Mouse (Mus musculus): ENCODE data around the gene Rnf220. TPM values are rescaled to one million over a fixed set of nuclear protein-coding genes. Genes with fewer than 3 reads are reported as not detected.
A peak's percentile ranks its signal among the peaks of the same experiment; 100 is the strongest.

Rnf220 gene
- total RNA-seq, 2 experiments from 2014 or later, result 40.6 to 84.3 TPM

- ATAC-seq (ENCODE audit: poor library complexity, severe bottlenecking), result no peak
These were observed 107.4 kb downstream of the Rnf220 start for GRCm38 (mm10) chr4:117389264-117390054.

DNA sequence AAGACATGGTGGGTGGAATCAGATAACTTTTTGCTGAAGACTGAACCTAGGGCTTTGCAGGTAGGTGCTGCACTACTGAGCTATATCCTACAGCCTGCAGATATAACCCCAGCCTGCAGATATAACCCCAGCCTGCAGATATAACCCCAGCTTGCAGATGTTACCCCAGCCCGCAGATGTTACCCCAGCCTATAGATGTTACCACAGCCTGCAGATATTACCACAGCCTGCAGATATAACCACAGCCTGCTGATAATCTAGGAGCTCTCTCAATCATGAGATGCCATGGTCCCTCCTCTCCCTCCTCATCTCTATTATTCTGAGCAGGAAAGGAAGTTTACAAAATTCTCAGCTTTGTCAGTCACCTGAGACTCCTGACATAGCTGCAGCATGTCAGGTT is 111.6 kb downstream of the Rnf220 start:
- ATAC-seq (ENCODE audit: poor library complexity, severe bottlenecking), result peak; percentile 59

DNA sequence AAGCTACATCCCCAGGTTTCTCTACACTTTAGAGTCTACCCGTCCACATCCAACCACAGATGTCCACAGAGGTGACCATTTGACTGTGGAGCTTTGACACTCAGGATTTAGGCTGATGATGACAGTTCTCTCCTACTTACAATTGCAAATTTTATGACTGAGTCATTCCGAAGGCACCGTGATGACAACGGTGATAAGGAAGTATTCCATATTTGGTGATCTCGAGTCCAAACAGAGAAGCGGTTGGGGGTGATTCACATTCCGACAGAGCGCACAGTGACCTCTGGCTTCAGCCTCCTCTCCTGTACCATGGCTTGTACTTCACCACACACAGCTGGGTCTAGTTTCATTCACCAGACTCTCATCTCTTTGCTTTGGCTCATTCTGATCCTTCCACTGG is 115.0 kb downstream of the Rnf220 start:
- ATAC-seq (ENCODE audit: poor library complexity, severe bottlenecking), result no peak

DNA sequence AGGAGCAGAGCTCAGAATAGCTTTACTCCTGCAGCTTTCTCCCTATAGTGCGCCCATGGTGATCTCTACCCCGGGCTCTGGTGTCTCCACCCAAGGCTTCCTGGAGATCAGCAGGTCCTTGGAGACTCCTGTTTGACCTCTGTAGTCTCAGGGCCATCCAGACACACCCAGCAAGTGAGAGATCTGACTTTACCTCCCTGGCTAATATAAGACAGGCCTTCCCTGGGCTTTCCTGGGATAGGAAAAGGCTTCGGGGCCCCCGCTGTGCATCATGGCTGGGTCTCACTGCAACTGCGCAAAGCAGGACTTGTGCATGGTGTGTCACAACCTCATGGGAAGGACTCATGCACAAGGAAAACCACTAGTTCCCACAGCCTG is 116.3 kb downstream of the Rnf220 start:
- ATAC-seq (ENCODE audit: poor library complexity, severe bottlenecking), result no peak

DNA sequence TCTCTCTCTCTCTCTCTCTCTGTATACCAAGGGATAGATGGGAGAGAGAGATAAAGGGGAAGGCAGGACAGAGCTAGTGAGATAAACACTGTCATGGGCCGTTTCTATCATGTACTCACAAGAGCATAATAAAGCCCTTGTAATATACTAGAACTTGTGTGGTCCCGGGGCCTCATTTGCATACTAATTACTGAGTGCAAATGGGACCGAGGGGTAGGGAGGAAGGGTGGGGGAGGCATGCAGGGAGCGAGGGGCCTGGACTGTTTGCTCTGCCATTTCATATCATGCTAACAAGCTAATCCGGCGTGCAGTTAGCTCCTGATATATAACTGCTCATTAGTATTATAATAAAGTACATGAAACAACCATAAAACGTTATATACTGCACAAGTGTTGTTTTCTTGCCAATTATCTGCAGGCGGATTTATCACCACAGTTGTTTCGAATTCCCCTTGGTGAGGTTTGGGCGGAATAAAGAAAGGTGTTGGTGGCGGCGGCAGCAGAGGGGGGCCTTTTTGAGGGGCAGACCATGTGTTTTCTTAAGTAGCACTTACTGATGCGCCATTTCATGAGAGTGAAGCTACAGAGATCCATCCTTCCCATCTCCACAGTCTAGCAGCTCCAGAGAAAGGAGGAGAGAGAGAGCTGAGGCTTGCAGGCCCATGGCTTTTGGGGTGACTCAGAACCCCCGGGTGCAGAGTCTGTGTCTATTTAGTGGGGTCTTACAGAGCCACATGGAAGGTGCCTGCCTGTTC is 116.9 kb downstream of the Rnf220 start:
- ATAC-seq (ENCODE audit: poor library complexity, severe bottlenecking), result no peak

DNA sequence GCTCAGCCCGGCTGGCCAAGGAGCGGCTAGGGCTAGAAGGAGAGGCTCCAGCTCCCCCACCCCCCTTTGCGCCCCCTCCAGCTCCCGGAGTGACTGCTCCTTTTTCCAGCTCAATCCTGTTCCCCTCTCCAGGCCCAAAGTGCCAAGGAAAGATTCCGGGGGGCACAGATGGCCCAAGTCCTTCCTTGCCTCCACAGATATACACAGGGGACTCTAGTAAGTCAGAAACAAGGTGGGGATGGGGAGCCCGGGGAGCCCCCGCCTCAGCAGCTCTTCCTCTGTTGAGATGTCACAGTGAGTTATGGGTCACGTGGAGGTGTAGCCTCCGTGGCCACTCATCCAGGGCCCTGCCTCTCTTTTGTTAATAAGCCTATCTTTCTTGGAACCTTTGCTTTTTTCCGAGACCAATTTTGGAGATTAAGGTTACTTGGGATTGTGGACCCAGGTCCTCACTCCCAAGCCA is 122.7 kb downstream of the Rnf220 start:
- no peak for ATAC-seq (ENCODE audit: poor library complexity, severe bottlenecking)

DNA sequence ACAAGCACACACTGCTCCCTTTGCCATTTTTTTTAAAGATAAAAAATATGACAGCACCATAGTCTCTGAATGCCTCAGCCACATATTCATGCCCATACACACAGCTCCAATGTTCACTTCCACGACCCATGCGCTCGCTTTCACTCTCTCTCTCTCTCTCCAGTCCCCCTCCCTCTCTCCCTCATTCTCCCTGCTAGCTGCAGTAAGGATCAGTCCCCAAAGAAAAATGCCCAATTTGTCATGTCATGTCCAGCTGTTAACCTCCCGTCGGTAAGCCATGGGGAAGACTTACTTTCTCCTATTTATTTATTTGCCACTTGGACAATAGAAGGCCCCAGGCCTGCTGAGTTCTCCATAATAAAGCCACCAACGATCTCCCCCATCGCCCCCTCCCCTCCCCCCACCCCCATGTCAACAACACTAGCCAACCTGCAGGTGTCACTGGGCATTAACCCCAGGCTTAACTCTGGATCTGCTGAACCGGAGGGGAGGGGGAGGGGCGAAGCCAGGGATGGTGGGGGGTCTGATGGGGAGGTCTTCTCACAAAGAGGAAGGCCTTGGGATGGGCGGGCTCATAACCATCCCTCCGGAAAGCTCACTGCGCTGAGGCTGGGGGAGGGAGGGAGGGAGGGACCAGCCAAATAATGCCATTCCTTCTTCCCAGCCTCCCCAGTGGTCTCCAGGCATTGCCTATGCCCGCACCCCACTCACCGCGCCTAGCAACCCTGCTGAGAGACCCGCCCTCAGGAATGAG is 123.4 kb downstream of the Rnf220 start:
- no peak for ATAC-seq (ENCODE audit: poor library complexity, severe bottlenecking)

GRCm38 (mm10) chr4:117371896-117372295 is 125.0 kb downstream of the Rnf220 start:
- no peak for ATAC-seq (ENCODE audit: poor library complexity, severe bottlenecking)

DNA sequence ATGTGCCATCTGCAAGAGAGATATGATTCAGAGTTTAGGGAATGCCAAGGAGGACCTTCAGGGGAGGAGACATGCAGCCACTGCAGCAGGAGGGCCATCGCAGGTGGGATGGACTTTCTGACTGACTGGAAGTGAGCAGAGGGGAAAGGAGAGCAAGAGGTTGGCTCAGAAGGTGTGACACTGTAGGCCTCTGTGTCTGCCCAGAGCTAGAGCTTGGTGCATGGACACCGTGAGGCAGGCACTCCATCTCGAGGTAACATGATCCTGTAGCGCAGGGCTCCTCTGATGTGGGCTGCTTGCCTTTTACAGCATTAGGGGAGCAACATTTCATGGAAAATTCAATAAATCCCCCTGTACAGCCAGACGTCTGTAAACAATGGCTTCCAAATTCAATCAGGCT is 126.5 kb downstream of the Rnf220 start:
- ATAC-seq (ENCODE audit: poor library complexity, severe bottlenecking), result no peak

- ATAC-seq (ENCODE audit: poor library complexity, severe bottlenecking), result no peak
These were observed 127.3 kb downstream of the Rnf220 start for GRCm38 (mm10) chr4:117369571-117369970.

GRCm38 (mm10) chr4:117367365-117367764 is 129.5 kb downstream of the Rnf220 start:
- ATAC-seq (ENCODE audit: poor library complexity, severe bottlenecking), result no peak

GRCm38 (mm10) chr4:117362085-117362484 is 134.8 kb downstream of the Rnf220 start:
- ATAC-seq (ENCODE audit: poor library complexity, severe bottlenecking), result no peak

- ATAC-seq (ENCODE audit: poor library complexity, severe bottlenecking), result no peak
These were observed 135.3 kb downstream of the Rnf220 start for GRCm38 (mm10) chr4:117361558-117361873.

- no peak for ATAC-seq (ENCODE audit: poor library complexity, severe bottlenecking)
These were observed 135.9 kb downstream of the Rnf220 start for GRCm38 (mm10) chr4:117360713-117361557.

DNA sequence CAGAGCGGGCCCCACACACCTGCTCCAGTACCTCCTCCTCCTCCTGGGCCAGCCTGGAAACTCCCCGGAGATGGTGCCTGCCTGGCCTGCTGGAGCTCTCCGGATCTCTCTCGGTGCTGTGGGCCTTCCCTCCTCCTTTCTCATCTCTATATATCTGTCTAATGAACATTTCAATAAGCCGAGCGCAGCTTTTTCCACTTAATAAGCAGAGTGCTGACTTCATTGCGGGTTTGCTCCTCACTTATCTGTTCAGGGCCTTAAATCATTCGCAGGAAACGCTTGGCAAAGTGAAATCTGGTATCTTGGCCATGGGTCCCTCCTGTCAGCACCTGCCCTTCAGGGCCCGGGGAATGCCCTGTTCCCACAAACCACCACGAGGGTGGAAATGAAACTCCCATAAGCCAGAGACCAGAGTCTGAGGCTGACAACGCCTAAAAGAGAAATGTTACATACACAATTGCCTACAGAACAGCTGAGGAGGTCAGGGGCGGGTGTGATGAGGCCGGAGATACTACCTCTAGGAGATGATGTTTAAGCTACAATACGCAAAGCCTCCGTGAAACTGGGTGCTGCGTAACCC is 137.0 kb downstream of the Rnf220 start:
- peak; percentile 47; the same call in 1 of the 2 replicates for ATAC-seq (ENCODE audit: poor library complexity, severe bottlenecking)

GRCm38 (mm10) chr4:117357917-117358316 is 138.9 kb downstream of the Rnf220 start:
- no peak for ATAC-seq (ENCODE audit: poor library complexity, severe bottlenecking)

DNA sequence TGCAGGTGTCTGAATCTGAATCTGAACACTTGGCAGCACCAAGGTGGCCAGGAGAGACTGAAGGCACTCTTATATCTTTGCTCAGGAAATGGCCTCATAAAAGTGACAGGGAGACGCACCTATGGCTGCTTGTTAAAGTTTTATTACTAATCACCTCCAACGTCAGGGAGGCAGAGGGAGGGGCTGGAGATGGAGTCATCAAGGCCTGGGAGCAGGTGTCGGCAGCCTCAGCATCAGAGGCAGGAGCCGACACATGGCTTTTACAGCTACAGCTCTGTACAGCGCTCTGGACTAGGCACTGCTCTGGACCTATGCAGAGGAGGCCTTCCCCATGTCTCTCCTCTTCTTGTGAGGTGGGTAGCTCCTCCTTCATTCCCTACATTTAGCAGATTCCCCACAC is 139.7 kb downstream of the Rnf220 start:
- ATAC-seq (ENCODE audit: poor library complexity, severe bottlenecking), result no peak

DNA sequence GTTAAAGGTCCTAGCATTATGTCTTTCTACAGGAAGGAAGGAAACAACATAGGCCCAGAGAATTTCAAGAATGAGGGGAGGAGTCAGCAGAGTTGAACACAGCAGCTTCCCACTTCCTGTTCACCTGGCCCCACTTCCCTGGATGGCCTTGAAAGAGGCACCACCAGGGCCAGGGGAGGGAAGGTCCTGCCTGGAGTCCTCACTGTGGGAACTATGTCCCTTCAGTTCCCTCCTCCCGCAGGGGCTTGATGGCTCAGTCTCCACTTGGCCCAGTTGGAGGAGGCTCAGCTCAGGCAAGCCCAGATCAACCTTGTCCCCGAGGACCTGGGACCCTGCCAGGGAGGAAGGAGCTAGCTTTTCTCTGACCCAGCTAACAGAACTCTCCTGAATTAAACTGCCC is 140.6 kb downstream of the Rnf220 start:
- no peak for ATAC-seq (ENCODE audit: poor library complexity, severe bottlenecking)

- no peak for ATAC-seq (ENCODE audit: poor library complexity, severe bottlenecking)
These were observed 142.2 kb downstream of the Rnf220 start for GRCm38 (mm10) chr4:117354651-117355050.

DNA sequence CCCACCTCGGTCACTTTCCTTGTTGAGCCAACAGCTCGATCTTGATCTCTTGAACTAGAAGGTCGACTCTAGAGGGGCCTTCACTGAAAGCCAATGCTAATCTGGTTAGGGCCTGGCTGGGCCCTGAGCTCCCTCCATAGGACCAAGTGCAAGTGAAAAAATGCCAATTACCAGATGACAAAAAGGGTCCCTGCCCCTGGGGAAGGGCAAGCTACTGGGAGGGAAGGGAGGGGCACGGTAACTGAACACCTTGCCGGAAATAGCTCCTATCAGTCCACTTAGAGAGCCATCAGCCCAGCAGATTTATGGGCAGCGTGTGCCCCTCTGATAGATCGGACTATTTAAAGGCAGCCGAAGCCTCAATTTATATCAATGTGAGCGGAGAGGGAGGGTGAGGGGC is 143.9 kb downstream of the Rnf220 start:
- ATAC-seq (ENCODE audit: poor library complexity, severe bottlenecking), result no peak
